Mouse (Mus musculus): ENCODE results near the gene Foxd2. TPM values are rescaled to one million over a fixed set of nuclear protein-coding genes. Genes with fewer than 3 reads are reported as not detected.

Foxd2 gene
- total and polyA plus RNA-seq, 3 experiments = 0.14 to 0.17 TPM; not detected in 1

- Histone ChIP-seq H3K36me3 (replicated peaks in 1 of 2; ENCODE audit: control insufficient read depth in 1 of 2, insufficient read depth in 1 of 2, low read length in 1 of 2) (no peaks in the 10 kb centered on the region), H3K4me2 (ENCODE audit: insufficient read depth, low read depth, poor library complexity, severe bottlenecking) (no peak overlapping the region), H3K9me3 (replicated peaks; ENCODE audit: low read length) (no peaks in the 10 kb centered on the region), H3K79me2 (replicated peaks; ENCODE audit: control insufficient read depth, extremely low read depth, insufficient read depth, poor library complexity, severe bottlenecking) (no peaks in the 10 kb centered on the region), H3K27ac (ENCODE audit: insufficient read depth, low read depth) (no peak overlapping the region), H3K4me3 (replicated peaks in 1 of 3; ENCODE audit: low read depth in 2 of 3, low read length in 2 of 3, poor library complexity in 1 of 3) (no peak overlapping the region), H3K9ac (ENCODE audit: insufficient read depth, low read depth) (no peak overlapping the region), H3K27me3 (replicated peaks) (peaks cover 76% of the 10 kb centered on the region), H3K4me1 (ENCODE audit: control insufficient read depth in 1 of 2, insufficient read depth in 2 of 2) (no peaks in the 10 kb centered on the region)
- TF ChIP-seq BHLHE40 (IDR thresholded peaks at IDR 0.05; ENCODE audit: low read depth, low read length) (no peak), EP300 (IDR thresholded peaks at IDR 0.05; ENCODE audit: low read length) (no peak), GABPA (IDR thresholded peaks at IDR 0.05; ENCODE audit: insufficient replicate concordance, low read depth, low read length) (no peak), JUND (conservative IDR thresholded peaks at IDR 0.05; ENCODE audit: low read depth, low read length) (no peak), PAX5 (IDR thresholded peaks at IDR 0.05; ENCODE audit: low read length) (no peak), E2F4 (IDR thresholded peaks at IDR 0.05; ENCODE audit: insufficient replicate concordance, low read depth, low read length) (no peak), CHD2 (IDR thresholded peaks at IDR 0.05; ENCODE audit: low read length) (no peak), ZC3H11A (IDR thresholded peaks at IDR 0.05; ENCODE audit: low read depth, low read length) (no peak), ETS1 (conservative IDR thresholded peaks at IDR 0.05; ENCODE audit: low read depth, low read length) (no peak), TCF12 (IDR thresholded peaks at IDR 0.05; ENCODE audit: low read depth, low read length) (no peak), MAX (IDR thresholded peaks at IDR 0.05; ENCODE audit: low read length) (no peak), POLR2A (IDR thresholded peaks at IDR 0.05; ENCODE audit: low read depth, low read length) (no peak), HCFC1 (IDR thresholded peaks at IDR 0.05; ENCODE audit: low read depth, low read length) (no peak), USF2 (conservative IDR thresholded peaks at IDR 0.05; ENCODE audit: low read depth, low read length) (no peak)
- DNase-seq (ENCODE audit: extremely low read depth) = no peak
- in situ Hi-C loops (cut with MboI; ENCODE audit: low pct_ligation_motif_present, low pct_unique_long_range_greater_than_20kb, low sequenced_read_pairs) = no loop called here
- dilution Hi-C loops (cut with MboI; ENCODE audit: extremely low pct_ligation_motif_present, extremely low pct_unique_long_range_greater_than_20kb, low sequenced_read_pairs) = no loop called here
Observed at GRCm38 (mm10) chr4:114876441-114876972, 32.2 kb downstream of the Foxd2 start.

- H3K4me1 ChIP-seq (ENCODE audit: control insufficient read depth in 1 of 2, insufficient read depth in 2 of 2) = no peaks in the 10 kb centered on the region
- H3K27ac ChIP-seq (ENCODE audit: insufficient read depth, low read depth) = no peak overlapping the region
- in situ Hi-C loops (cut with MboI; ENCODE audit: low pct_ligation_motif_present, low pct_unique_long_range_greater_than_20kb, low sequenced_read_pairs) = no loop called here
- H3K9ac ChIP-seq (ENCODE audit: insufficient read depth, low read depth) = no peak overlapping the region
- dilution Hi-C loops (cut with MboI; ENCODE audit: extremely low pct_ligation_motif_present, extremely low pct_unique_long_range_greater_than_20kb, low sequenced_read_pairs) = no loop called here
- H3K4me2 ChIP-seq (ENCODE audit: insufficient read depth, low read depth, poor library complexity, severe bottlenecking) = no peak overlapping the region
- H3K9me3 ChIP-seq (replicated peaks; ENCODE audit: low read length) = no peaks in the 10 kb centered on the region
- peaks cover 81% of the 10 kb centered on the region for H3K27me3 ChIP-seq (replicated peaks)
- TF ChIP-seq MXI1 (IDR thresholded peaks at IDR 0.05; ENCODE audit: low read depth, low read length) = no peak
- TF ChIP-seq ZNF384 (IDR thresholded peaks at IDR 0.05; ENCODE audit: low read depth, low read length) = no peak
- no peak for TF ChIP-seq PAX5 (IDR thresholded peaks at IDR 0.05; ENCODE audit: low read length)
- no peak for TF ChIP-seq MEF2A (IDR thresholded peaks at IDR 0.05; ENCODE audit: borderline replicate concordance, low read depth, low read length)
- TF ChIP-seq HCFC1 (IDR thresholded peaks at IDR 0.05; ENCODE audit: low read depth, low read length) = no peak
- TF ChIP-seq MAX (IDR thresholded peaks at IDR 0.05; ENCODE audit: low read length) = no peak
- TF ChIP-seq NRF1 (IDR thresholded peaks at IDR 0.05; ENCODE audit: low read depth, low read length) = no peak
- DNase-seq (ENCODE audit: extremely low read depth) = no peak
- no peaks in the 10 kb centered on the region for H3K79me2 ChIP-seq (replicated peaks; ENCODE audit: control insufficient read depth, extremely low read depth, insufficient read depth, poor library complexity, severe bottlenecking)
- H3K36me3 ChIP-seq (replicated peaks in 1 of 2; ENCODE audit: control insufficient read depth in 1 of 2, insufficient read depth in 1 of 2, low read length in 1 of 2) = no peaks in the 10 kb centered on the region
- no peak overlapping the region for H3K4me3 ChIP-seq (replicated peaks in 1 of 3; ENCODE audit: low read depth in 2 of 3, low read length in 2 of 3, poor library complexity in 1 of 3)
Observed at GRCm38 (mm10) chr4:114869765-114870490, 38.7 kb downstream of the Foxd2 start.

All from CH12.LX (cell line).